Mouse (Mus musculus) bone marrow macrophage, adult 2 months (primary cell): ENCODE results near the gene Olfr843.

Experiments used
- CTCF ChIP-seq: IDR thresholded peaks from 2 replicates; pipeline ENCODE4 v1.5.1; 2012; ENCODE audit warnings: low read depth, mild to moderate bottlenecking, low read length, moderate library complexity
- POLR2A ChIP-seq: IDR thresholded peaks from 2 replicates; pipeline ENCODE4 v1.6.1; 2012; ENCODE audit warnings: mild to moderate bottlenecking, low read depth, low read length, borderline replicate concordance

- no peak for TF ChIP-seq POLR2A
- TF ChIP-seq CTCF: no peak
Observed at GRCm38 (mm10) chr9:19251887-19252286, at the start of gene Olfr843.
